Mouse (Mus musculus): ENCODE results near the gene Zswim9. TPM values are rescaled to one million over a fixed set of nuclear protein-coding genes. Genes with fewer than 3 reads are reported as not detected.

Gene Zswim9
- 3.4 and 5.8 TPM in 2 replicates for total RNA-seq (2014; fragmentation: Nextera tagmentation)
- 1.9 and 3.8 TPM in 2 replicates for total RNA-seq (2017)

GRCm38 (mm10) chr7:13278308-13278891, at the start of gene Zswim9:
Gene Zswim9 (minus strand): TSS chr7:13278721.
- peak; percentile 94 for ATAC-seq (replicated peaks; ENCODE audit: poor library complexity, severe bottlenecking)

GRCm38 (mm10) chr7:13324316-13324715, 45.8 kb upstream of the Zswim9 start, which contains the start of gene Pla2g4c:
Gene Pla2g4c (plus strand): TSS chr7:13324655.
- no peak for ATAC-seq (replicated peaks; ENCODE audit: poor library complexity, severe bottlenecking)

GRCm38 (mm10) chr7:13321424-13321823, 42.9 kb upstream of the Zswim9 start:
- ATAC-seq (replicated peaks; ENCODE audit: poor library complexity, severe bottlenecking), result 0 out of 2 replicates have a peak, but pooled peaks have one; percentile 27

GRCm38 (mm10) chr7:13314095-13314597, 35.6 kb upstream of the Zswim9 start:
- ATAC-seq (replicated peaks; ENCODE audit: poor library complexity, severe bottlenecking), result no peak

GRCm38 (mm10) chr7:13311401-13311800, 32.9 kb upstream of the Zswim9 start:
- no peak for ATAC-seq (replicated peaks; ENCODE audit: poor library complexity, severe bottlenecking)

- ATAC-seq (replicated peaks; ENCODE audit: poor library complexity, severe bottlenecking), result no peak
Measured at GRCm38 (mm10) chr7:13310493-13311199, 32.1 kb upstream of the Zswim9 start.

- ATAC-seq (replicated peaks; ENCODE audit: poor library complexity, severe bottlenecking), result no peak
Measured at GRCm38 (mm10) chr7:13309407-13309806, 30.9 kb upstream of the Zswim9 start.

- ATAC-seq (replicated peaks; ENCODE audit: poor library complexity, severe bottlenecking), result peak; percentile 54
Measured at GRCm38 (mm10) chr7:13303372-13303771, 24.9 kb upstream of the Zswim9 start.

GRCm38 (mm10) chr7:13302780-13303179, 24.3 kb upstream of the Zswim9 start:
- peak; percentile 96 for ATAC-seq (replicated peaks; ENCODE audit: poor library complexity, severe bottlenecking)

GRCm38 (mm10) chr7:13301643-13302042, 23.1 kb upstream of the Zswim9 start:
- ATAC-seq (replicated peaks; ENCODE audit: poor library complexity, severe bottlenecking), result no peak

- ATAC-seq (replicated peaks; ENCODE audit: poor library complexity, severe bottlenecking), result no peak
Measured at GRCm38 (mm10) chr7:13298821-13299220, 20.3 kb upstream of the Zswim9 start.

- ATAC-seq (replicated peaks; ENCODE audit: poor library complexity, severe bottlenecking), result no peak
Measured at GRCm38 (mm10) chr7:13297636-13298035, 19.1 kb upstream of the Zswim9 start.

- no peak for ATAC-seq (replicated peaks; ENCODE audit: poor library complexity, severe bottlenecking)
Measured at GRCm38 (mm10) chr7:13295256-13295655, 16.7 kb upstream of the Zswim9 start.

- ATAC-seq (replicated peaks; ENCODE audit: poor library complexity, severe bottlenecking), result 0 out of 2 replicates have a peak, but pooled peaks have one; percentile 34
Measured at GRCm38 (mm10) chr7:13293878-13294855, 15.6 kb upstream of the Zswim9 start.

GRCm38 (mm10) chr7:13291370-13291769, 12.8 kb upstream of the Zswim9 start:
- ATAC-seq (replicated peaks; ENCODE audit: poor library complexity, severe bottlenecking), result no peak

GRCm38 (mm10) chr7:13290041-13290675, 11.6 kb upstream of the Zswim9 start:
- ATAC-seq (replicated peaks; ENCODE audit: poor library complexity, severe bottlenecking), result no peak

- ATAC-seq (replicated peaks; ENCODE audit: poor library complexity, severe bottlenecking), result peak; percentile 80
Measured at GRCm38 (mm10) chr7:13288621-13289020, 10.1 kb upstream of the Zswim9 start.

GRCm38 (mm10) chr7:13278957-13279356, 436 bp upstream of the Zswim9 start:
- peak; percentile 70 for ATAC-seq (replicated peaks; ENCODE audit: poor library complexity, severe bottlenecking)

GRCm38 (mm10) chr7:13277833-13278232, 688 bp downstream of the Zswim9 start:
- ATAC-seq (replicated peaks; ENCODE audit: poor library complexity, severe bottlenecking), result no peak

- no peak for ATAC-seq (replicated peaks; ENCODE audit: poor library complexity, severe bottlenecking)
Measured at GRCm38 (mm10) chr7:13277081-13277480, 1.4 kb downstream of the Zswim9 start, which contains the start of gene Lig1. Gene Lig1 (plus strand): TSS chr7:13277283.
